Mouse (Mus musculus) yolk sac, embryonic 10.5 days (tissue): ENCODE data around the gene Tpcn2.

ENCODE experiments used
- DNase-seq: peaks from one replicate; pipeline ENCODE4 v3.0.0-alpha.2; 2017; ENCODE audit warnings: low spot score

Gene Tpcn2

GRCm38 (mm10) chr7:145205363-145205902 lies 78.4 kb downstream of the Tpcn2 start:
- DNase-seq: no peak

- DNase-seq: no peak
Observed at GRCm38 (mm10) chr7:145199711-145200110, 84.1 kb downstream of the Tpcn2 start.

- DNase-seq: no peak
Observed at GRCm38 (mm10) chr7:145198223-145198714, 85.5 kb downstream of the Tpcn2 start.

DNA sequence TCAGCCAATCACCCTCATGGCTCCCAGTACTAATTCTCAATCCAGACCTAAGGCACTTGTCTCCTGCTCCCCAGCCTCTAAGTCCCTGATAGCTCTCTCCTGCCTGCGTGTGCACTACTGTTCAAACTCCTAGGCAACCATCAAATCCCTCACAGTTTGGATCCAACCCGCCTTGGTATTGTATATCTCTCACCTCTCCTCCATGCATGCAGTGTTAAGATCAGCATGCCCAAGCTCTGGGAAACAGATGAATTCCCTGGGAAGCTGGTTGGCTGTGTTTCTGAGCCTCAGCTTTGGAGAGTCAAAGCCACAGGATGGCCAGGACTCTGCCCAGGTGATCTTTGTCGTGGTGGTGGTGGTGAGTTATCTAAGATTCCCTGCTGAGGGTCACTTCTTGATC lies 86.1 kb downstream of the Tpcn2 start:
- DNase-seq: no peak

DNA sequence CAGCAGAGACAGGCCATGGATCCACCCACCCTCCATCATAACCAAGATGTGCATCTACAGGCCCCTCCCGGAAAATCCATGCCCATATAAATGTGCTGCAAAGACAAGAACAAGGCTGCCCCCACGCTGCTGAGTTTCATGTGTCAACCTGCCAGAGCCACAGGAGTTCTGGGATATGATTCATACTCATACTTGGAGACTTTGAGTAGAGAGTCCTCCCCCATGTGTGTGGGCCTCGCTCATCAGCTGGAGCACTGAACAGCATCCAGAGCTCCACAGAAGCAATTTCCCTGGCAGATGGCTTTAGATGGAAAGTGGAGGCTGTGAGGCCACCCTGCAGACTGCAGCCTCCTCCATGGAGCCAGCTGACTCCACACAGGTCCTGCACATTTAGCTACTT lies 86.8 kb downstream of the Tpcn2 start:
- DNase-seq: no peak

GRCm38 (mm10) chr7:145196340-145196739 lies 87.5 kb downstream of the Tpcn2 start:
- no peak for DNase-seq

- no peak for DNase-seq
Observed at GRCm38 (mm10) chr7:145195186-145195927, 88.5 kb downstream of the Tpcn2 start.

DNA sequence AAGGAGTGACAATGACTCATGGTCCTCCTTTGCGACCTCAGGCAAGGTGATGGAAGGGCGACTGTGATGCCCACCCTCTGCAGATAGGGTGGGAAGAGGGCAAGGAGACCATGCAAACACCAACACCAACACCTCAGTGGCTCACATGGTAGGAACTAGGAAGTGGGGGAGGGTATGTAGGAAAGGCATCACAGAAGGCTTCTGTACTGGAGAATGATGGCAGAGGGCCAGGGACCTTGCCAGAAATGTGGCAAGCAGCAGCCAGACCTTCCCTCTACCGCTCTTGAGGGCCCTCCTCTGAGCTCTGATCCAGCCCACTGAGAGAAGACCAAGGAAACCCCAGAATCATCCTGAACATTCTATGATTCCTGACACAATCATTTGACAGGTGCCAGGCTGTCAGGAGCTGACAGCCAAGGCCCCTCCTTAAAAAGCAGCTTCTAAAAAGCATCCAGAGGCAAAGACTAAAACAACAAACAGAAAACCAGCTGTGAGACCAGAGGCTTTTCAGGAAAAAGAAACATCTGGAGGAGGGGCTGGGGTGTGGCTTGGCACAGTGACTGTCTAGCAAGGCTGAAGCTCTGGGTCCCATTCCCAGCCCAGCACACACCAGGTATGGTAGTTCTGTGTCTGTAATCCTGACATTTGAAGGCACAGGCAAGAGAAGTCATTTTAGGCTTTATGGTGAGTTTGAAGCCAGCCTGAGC lies 89.2 kb downstream of the Tpcn2 start:
- DNase-seq: no peak

DNA sequence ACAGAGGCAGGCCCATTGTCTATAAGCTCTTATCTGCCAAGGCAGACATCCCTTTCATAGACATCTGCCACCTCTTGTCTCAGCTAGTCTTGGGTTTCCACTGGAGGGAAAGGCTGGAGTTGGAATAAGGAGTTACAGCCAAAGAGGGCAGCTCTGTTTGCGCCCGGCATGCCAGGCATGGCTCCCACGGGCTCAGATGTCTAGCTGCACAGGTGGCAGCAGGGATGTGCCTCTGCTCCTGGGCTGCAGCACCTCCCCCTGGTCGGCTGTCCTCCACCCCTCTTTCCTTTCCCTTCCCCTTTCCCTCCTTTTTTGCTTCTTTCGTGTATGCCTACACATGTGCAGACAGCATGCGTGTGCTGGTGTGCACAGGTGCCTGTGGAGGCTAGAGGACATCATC lies 91.0 kb downstream of the Tpcn2 start:
- DNase-seq: no peak

- no peak for DNase-seq
Observed at GRCm38 (mm10) chr7:145190520-145190919, 93.3 kb downstream of the Tpcn2 start.

- DNase-seq: no peak
Observed at GRCm38 (mm10) chr7:145189342-145189741, 94.5 kb downstream of the Tpcn2 start.

GRCm38 (mm10) chr7:145187802-145188201 lies 96.0 kb downstream of the Tpcn2 start:
- no peak for DNase-seq

GRCm38 (mm10) chr7:145182388-145182787 lies 101.4 kb downstream of the Tpcn2 start:
- no peak for DNase-seq

GRCm38 (mm10) chr7:145181376-145182034 lies 102.3 kb downstream of the Tpcn2 start:
- no peak for DNase-seq

DNA sequence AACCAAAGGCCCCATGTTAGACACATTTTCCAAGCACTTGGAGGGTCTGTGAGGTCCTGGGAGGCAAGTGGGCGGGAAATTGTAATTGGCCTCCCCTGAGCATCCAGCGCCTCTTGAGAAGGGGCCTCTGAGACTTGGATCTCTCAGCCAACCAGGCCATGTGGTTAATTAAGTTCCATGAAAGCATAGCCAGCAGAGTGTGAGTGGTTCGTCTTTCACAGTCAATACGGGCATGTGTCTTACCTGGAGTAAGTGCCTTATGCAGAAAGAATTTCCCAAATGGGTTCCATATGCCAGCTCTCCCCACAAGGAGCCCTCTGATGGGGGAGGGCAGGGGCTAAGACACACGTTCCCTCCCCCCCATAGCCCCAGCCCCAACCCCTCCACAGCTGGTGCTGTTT lies 104.1 kb downstream of the Tpcn2 start:
- no peak for DNase-seq

GRCm38 (mm10) chr7:145176750-145177589 lies 106.8 kb downstream of the Tpcn2 start:
- no peak for DNase-seq

GRCm38 (mm10) chr7:145173563-145173962 lies 110.2 kb downstream of the Tpcn2 start:
- no peak for DNase-seq

- DNase-seq: no peak
Observed at GRCm38 (mm10) chr7:145173116-145173515, 110.7 kb downstream of the Tpcn2 start.

GRCm38 (mm10) chr7:145169703-145170102 lies 114.1 kb downstream of the Tpcn2 start:
- no peak for DNase-seq

GRCm38 (mm10) chr7:145159283-145160240 lies 124.2 kb downstream of the Tpcn2 start:
- DNase-seq: no peak
